14 mouse cellular contexts compared by ENCODE assay signal in the genomic region with DNA sequence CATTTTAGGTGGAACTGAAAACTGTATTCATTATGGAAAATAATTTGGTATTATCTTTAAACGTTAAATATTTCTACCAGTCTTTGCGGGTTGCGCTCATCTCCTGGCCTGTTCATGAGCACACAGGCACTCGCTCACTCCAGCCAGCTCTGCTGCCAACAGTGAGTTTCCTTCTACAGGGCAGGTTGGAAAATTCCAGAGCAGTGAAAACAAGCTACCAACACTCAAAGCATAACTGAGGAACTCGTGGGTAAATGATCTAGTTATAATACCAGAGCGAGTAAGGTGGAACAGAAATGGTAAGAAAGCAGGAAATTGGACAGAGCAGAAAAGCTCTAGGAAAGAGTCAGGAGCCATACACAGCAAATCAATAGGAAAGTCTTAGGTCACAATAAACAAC.
"Had no signal": no experiment of that assay in that cellular context is flagged by ENCODE, and none has a peak within 500 bp of the region (broad histone marks: within the 10 kb centered on the region; RNA-seq: fewer than 3 reads in every experiment).

No protein-coding gene starts in this region.

- DNase-seq: liver; liver, embryonic 13.5 days; liver, postnatal 0 days; lung, postnatal 14 days; thymus, postnatal 4 days had no signal

- H3K27me3 ChIP-seq: limb, embryonic 12.5 days; liver, embryonic 13.5 days; lung, embryonic 15.5 days; megakaryocyte, embryonic 14.5 days; midbrain, embryonic 15.5 days; neural tube, embryonic 12.5 days had no signal

- H3K4me2 ChIP-seq: limb, embryonic 12.5 days; liver, embryonic 13.5 days; lung, embryonic 15.5 days; midbrain, embryonic 11.5 days; midbrain, embryonic 15.5 days; neural tube, embryonic 12.5 days had no signal

- ATAC-seq: liver, postnatal 0 days; midbrain, embryonic 15.5 days had no signal

- H3K4me1 ChIP-seq: limb, embryonic 12.5 days; liver, embryonic 13.5 days; lung, embryonic 15.5 days; megakaryocyte, embryonic 14.5 days; midbrain, embryonic 15.5 days; neural tube, embryonic 12.5 days had no signal

- H3K9ac ChIP-seq: limb, embryonic 12.5 days; liver, embryonic 13.5 days; liver, postnatal 0 days; lung, embryonic 15.5 days; midbrain, embryonic 15.5 days; neural tube, embryonic 12.5 days had no signal

- H3K9me3 ChIP-seq: limb, embryonic 12.5 days; liver, embryonic 13.5 days; lung, embryonic 15.5 days; midbrain, embryonic 15.5 days; neural tube, embryonic 12.5 days had no signal

- H3K36me3 ChIP-seq: limb, embryonic 12.5 days; liver, embryonic 13.5 days; lung, embryonic 15.5 days; midbrain, embryonic 15.5 days; neural tube, embryonic 12.5 days had no signal

- H3K4me3 ChIP-seq: layer of hippocampus, adult 2 months; limb, embryonic 12.5 days; liver, embryonic 13.5 days; lung, embryonic 15.5 days; megakaryocyte, embryonic 14.5 days; midbrain, embryonic 15.5 days; neural tube, embryonic 12.5 days had no signal

- H3K27ac ChIP-seq: layer of hippocampus, adult 2 months; limb, embryonic 12.5 days; liver, embryonic 13.5 days; lung, embryonic 15.5 days; macrophage; midbrain, embryonic 15.5 days; neural tube, embryonic 12.5 days; stomach, postnatal 0 days had no signal
